Mouse (Mus musculus): Measurements from ENCODE around the gene Gpr87. TPM values are rescaled to one million over a fixed set of nuclear protein-coding genes. Genes with fewer than 3 reads are reported as not detected.

The Gpr87 gene
- total and polyA plus RNA-seq, 3 experiments, result not detected

GRCm38 (mm10) chr3:59212404-59212803 lies 17.5 kb upstream of the Gpr87 start:
- in situ Hi-C loops (cut with MboI; ENCODE audit: low pct_ligation_motif_present, low pct_unique_long_range_greater_than_20kb, low sequenced_read_pairs), result no loop called here
- dilution Hi-C loops (cut with MboI; ENCODE audit: extremely low pct_ligation_motif_present, extremely low pct_unique_long_range_greater_than_20kb, low sequenced_read_pairs), result no loop called here
- H3K4me1 ChIP-seq (ENCODE audit: control insufficient read depth in 1 of 2, insufficient read depth in 2 of 2), result peaks cover 5 to 51% of the 10 kb centered on the region in 2 experiments; a peak in 3 of 4 replicates
- no peak overlapping the region for H3K4me3 ChIP-seq (replicated peaks in 1 of 3; ENCODE audit: low read depth in 2 of 3, low read length in 2 of 3, poor library complexity in 1 of 3)
- no peak overlapping the region for H3K9ac ChIP-seq (ENCODE audit: insufficient read depth, low read depth)
- no peaks in the 10 kb centered on the region for H3K27me3 ChIP-seq (replicated peaks)
- H3K9me3 ChIP-seq (replicated peaks; ENCODE audit: low read length), result no peaks in the 10 kb centered on the region
- no peaks in the 10 kb centered on the region for H3K36me3 ChIP-seq (replicated peaks in 1 of 2; ENCODE audit: control insufficient read depth in 1 of 2, insufficient read depth in 1 of 2, low read length in 1 of 2)
- TF ChIP-seq ELF1 (IDR thresholded peaks at IDR 0.05; ENCODE audit: low read depth, low read length) (no peak), JUN (IDR thresholded peaks at IDR 0.05; ENCODE audit: insufficient read depth, low read depth, low read length) (no peak), MYC (IDR thresholded peaks at IDR 0.05; ENCODE audit: low read depth, low read length) (no peak), MAFK (IDR thresholded peaks at IDR 0.05; ENCODE audit: insufficient replicate concordance, low read length) (peak; percentile 27; the same call in 1 of the 2 replicates), ZC3H11A (IDR thresholded peaks at IDR 0.05; ENCODE audit: low read depth, low read length) (no peak), IRF4 (IDR thresholded peaks at IDR 0.05; ENCODE audit: low read depth, low read length) (peak; percentile 20; the same call in 1 of the 2 replicates), NELFE (IDR thresholded peaks at IDR 0.05; ENCODE audit: low read depth, low read length) (no peak), TCF12 (IDR thresholded peaks at IDR 0.05; ENCODE audit: low read depth, low read length) (no peak), ZMIZ1 (IDR thresholded peaks at IDR 0.05; ENCODE audit: low read depth, low read length) (no peak), MXI1 (IDR thresholded peaks at IDR 0.05; ENCODE audit: low read depth, low read length) (no peak), PAX5 (IDR thresholded peaks at IDR 0.05; ENCODE audit: low read length) (no peak), ZKSCAN1 (IDR thresholded peaks at IDR 0.05; ENCODE audit: borderline replicate concordance, low read depth, low read length) (no peak), EP300 (IDR thresholded peaks at IDR 0.05; ENCODE audit: low read length) (peak; percentile 65), RCOR1 (conservative IDR thresholded peaks at IDR 0.05; ENCODE audit: low read depth, low read length) (0 out of 2 replicates have a peak, but pooled peaks have one; percentile 52), CHD1 (IDR thresholded peaks at IDR 0.05; ENCODE audit: low read depth, low read length) (no peak), BHLHE40 (IDR thresholded peaks at IDR 0.05; ENCODE audit: low read depth, low read length) (peak; percentile 36; the same call in 1 of the 2 replicates)
- no peak overlapping the region for H3K27ac ChIP-seq (ENCODE audit: insufficient read depth, low read depth)
- DNase-seq (ENCODE audit: extremely low read depth), result no peak
- H3K4me2 ChIP-seq (ENCODE audit: insufficient read depth, low read depth, poor library complexity, severe bottlenecking), result no peak overlapping the region
- H3K79me2 ChIP-seq (replicated peaks; ENCODE audit: control insufficient read depth, extremely low read depth, insufficient read depth, poor library complexity, severe bottlenecking), result no peaks in the 10 kb centered on the region

- peak; percentile 61 for DNase-seq (ENCODE audit: extremely low read depth)
- in situ Hi-C loops (cut with MboI; ENCODE audit: low pct_ligation_motif_present, low pct_unique_long_range_greater_than_20kb, low sequenced_read_pairs), result no loop called here
- TF ChIP-seq EP300 (IDR thresholded peaks at IDR 0.05; ENCODE audit: low read length) (peak; percentile 85), POLR2AphosphoS2 (IDR thresholded peaks at IDR 0.05; ENCODE audit: low read depth, low read length) (no peak), MXI1 (IDR thresholded peaks at IDR 0.05; ENCODE audit: low read depth, low read length) (peak; percentile 35; the same call in 1 of the 2 replicates), SIN3A (IDR thresholded peaks at IDR 0.05; ENCODE audit: low read length) (peak; percentile 52; the same call in 1 of the 2 replicates), USF2 (conservative IDR thresholded peaks at IDR 0.05; ENCODE audit: low read depth, low read length) (no peak), ETS1 (conservative IDR thresholded peaks at IDR 0.05; ENCODE audit: low read depth, low read length) (peak; percentile 72), POLR2A (IDR thresholded peaks at IDR 0.05; ENCODE audit: low read depth, low read length) (0 out of 2 replicates have a peak, but pooled peaks have one; percentile 20), CHD2 (IDR thresholded peaks at IDR 0.05; ENCODE audit: low read length) (peak; percentile 53), ZNF384 (IDR thresholded peaks at IDR 0.05; ENCODE audit: low read depth, low read length) (no peak), NRF1 (IDR thresholded peaks at IDR 0.05; ENCODE audit: low read depth, low read length) (no peak), CTCF (conservative IDR thresholded peaks at IDR 0.05 in 1 of 2, IDR thresholded peaks at IDR 0.05 in 1 of 2; ENCODE audit: low read depth in 2 of 2, low read length in 2 of 2) (no peak), E2F4 (IDR thresholded peaks at IDR 0.05; ENCODE audit: insufficient replicate concordance, low read depth, low read length) (0 out of 2 replicates have a peak, but pooled peaks have one; percentile 42), ZKSCAN1 (IDR thresholded peaks at IDR 0.05; ENCODE audit: borderline replicate concordance, low read depth, low read length) (no peak), MEF2A (IDR thresholded peaks at IDR 0.05; ENCODE audit: borderline replicate concordance, low read depth, low read length) (peak; percentile 62), BHLHE40 (IDR thresholded peaks at IDR 0.05; ENCODE audit: low read depth, low read length) (peak; percentile 80), GABPA (IDR thresholded peaks at IDR 0.05; ENCODE audit: insufficient replicate concordance, low read depth, low read length) (no peak), PAX5 (IDR thresholded peaks at IDR 0.05; ENCODE audit: low read length) (no peak), UBTF (IDR thresholded peaks at IDR 0.05; ENCODE audit: low read depth, low read length) (no peak), JUND (conservative IDR thresholded peaks at IDR 0.05; ENCODE audit: low read depth, low read length) (no peak; the same call in 1 of the 2 replicates), SMC3 (IDR thresholded peaks at IDR 0.05; ENCODE audit: low read depth, low read length) (0 out of 2 replicates have a peak, but pooled peaks have one; percentile 1), MYC (IDR thresholded peaks at IDR 0.05; ENCODE audit: low read depth, low read length) (peak; percentile 79), ZMIZ1 (IDR thresholded peaks at IDR 0.05; ENCODE audit: low read depth, low read length) (no peak), MAFK (IDR thresholded peaks at IDR 0.05; ENCODE audit: insufficient replicate concordance, low read length) (peak; percentile 50; the same call in 1 of the 2 replicates)
Observed at GRCm38 (mm10) chr3:59211784-59212183, 16.9 kb upstream of the Gpr87 start.

More at GRCm38 (mm10) chr3:59211784-59212183, 16.9 kb upstream of the Gpr87 start:
- Histone ChIP-seq H3K4me3 (replicated peaks in 1 of 3; ENCODE audit: low read depth in 2 of 3, low read length in 2 of 3, poor library complexity in 1 of 3) (peak overlapping the region in 2 of 3 experiments; percentile 19 to 26), H3K4me2 (ENCODE audit: insufficient read depth, low read depth, poor library complexity, severe bottlenecking) (peak overlapping the region; percentile 60), H3K79me2 (replicated peaks; ENCODE audit: control insufficient read depth, extremely low read depth, insufficient read depth, poor library complexity, severe bottlenecking) (no peaks in the 10 kb centered on the region), H3K36me3 (replicated peaks in 1 of 2; ENCODE audit: control insufficient read depth in 1 of 2, insufficient read depth in 1 of 2, low read length in 1 of 2) (no peaks in the 10 kb centered on the region), H3K27me3 (replicated peaks) (no peaks in the 10 kb centered on the region), H3K9me3 (replicated peaks; ENCODE audit: low read length) (no peaks in the 10 kb centered on the region), H3K9ac (ENCODE audit: insufficient read depth, low read depth) (peak overlapping the region; percentile 25), H3K4me1 (ENCODE audit: control insufficient read depth in 1 of 2, insufficient read depth in 2 of 2) (peaks cover 5 to 51% of the 10 kb centered on the region in 2 experiments; a peak in 3 of 4 replicates), H3K27ac (ENCODE audit: insufficient read depth, low read depth) (peak overlapping the region; percentile 16; the same call in 1 of the 2 replicates)
- dilution Hi-C loops (cut with MboI; ENCODE audit: extremely low pct_ligation_motif_present, extremely low pct_unique_long_range_greater_than_20kb, low sequenced_read_pairs), result no loop called here

Data from CH12.LX (cell line).